Mouse (Mus musculus): Measurements from ENCODE around the gene Dcdc2a. TPM values are rescaled to one million over a fixed set of nuclear protein-coding genes. Genes with fewer than 3 reads are reported as not detected.

Gene Dcdc2a
- polyA plus RNA-seq, 1 experiment, result not detected

DNA sequence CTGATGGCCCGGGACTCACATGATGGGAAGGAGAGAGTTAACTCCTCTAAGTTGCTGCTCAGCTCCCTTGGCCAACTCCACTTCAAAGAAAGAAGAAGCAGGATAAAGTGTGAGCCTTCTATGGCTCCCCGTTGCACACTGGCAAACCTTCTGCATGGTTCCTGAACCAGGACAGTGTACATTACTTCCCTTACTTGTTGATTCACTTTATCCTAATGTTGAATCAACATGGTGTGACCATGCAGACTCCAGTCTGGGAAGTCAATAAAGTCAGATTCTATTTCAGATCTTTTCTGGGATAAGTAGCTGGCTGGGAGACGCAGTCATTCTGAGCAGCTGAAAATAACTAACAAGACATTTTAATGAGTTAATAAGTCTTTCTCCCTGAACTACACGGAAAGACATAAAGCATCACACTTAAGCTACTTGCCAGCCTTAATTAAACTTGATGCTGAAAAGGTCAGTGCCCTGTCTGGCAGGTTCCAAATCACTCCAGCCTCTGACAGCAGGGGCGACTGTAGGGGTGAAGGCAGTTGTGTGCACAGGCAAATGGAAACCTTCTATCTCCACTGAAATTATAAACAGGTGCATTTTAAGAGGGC is 164.5 kb downstream of the Dcdc2a start:
- H3K27me3 ChIP-seq (ENCODE audit: control insufficient read depth, insufficient read depth, low read length), result no peaks in the 10 kb centered on the region
- 67% methylated on average over 5 of the region's 5 CpGs for WGBS
- no peak overlapping the region for H3K4me3 ChIP-seq (ENCODE audit: low read depth, low read length)
- H3K36me3 ChIP-seq (ENCODE audit: control insufficient read depth, insufficient read depth, low read length), result no peaks in the 10 kb centered on the region
- H3K27ac ChIP-seq (ENCODE audit: insufficient read depth, low read depth, low read length), result no peak overlapping the region
- H3K4me1 ChIP-seq (ENCODE audit: control insufficient read depth, insufficient read depth, insufficient read length, low read length), result no peaks in the 10 kb centered on the region
- TF ChIP-seq CTCF (IDR thresholded peaks at IDR 0.05; ENCODE audit: extremely low read depth, insufficient read length, insufficient replicate concordance, low read depth, low read length) (no peak), POLR2A (IDR thresholded peaks at IDR 0.05; ENCODE audit: low read depth, low read length) (no peak)

DNA sequence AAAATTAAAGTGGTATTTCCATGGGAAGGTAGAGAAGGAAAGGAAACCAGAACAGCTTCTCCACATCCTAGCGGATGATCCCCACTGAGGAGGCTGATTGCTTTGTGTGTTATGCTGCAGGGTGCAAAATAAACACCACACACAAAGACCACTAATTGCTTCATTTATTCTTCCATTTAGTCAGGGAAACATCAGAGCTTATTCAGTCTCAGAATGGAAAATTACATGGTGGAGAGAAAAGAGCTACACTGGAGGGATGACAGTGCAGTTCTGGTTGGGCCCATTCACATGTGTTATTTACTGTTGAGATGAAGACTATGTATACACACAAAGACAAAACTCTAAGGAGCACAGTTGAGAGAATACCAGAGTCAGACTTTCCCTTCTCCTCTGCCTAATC is 196.1 kb downstream of the Dcdc2a start:
- no peak overlapping the region for H3K27ac ChIP-seq (ENCODE audit: insufficient read depth, low read depth, low read length)
- no peaks in the 10 kb centered on the region for H3K4me1 ChIP-seq (ENCODE audit: control insufficient read depth, insufficient read depth, insufficient read length, low read length)
- no peak for TF ChIP-seq POLR2A (IDR thresholded peaks at IDR 0.05; ENCODE audit: low read depth, low read length)
- no peak for TF ChIP-seq CTCF (IDR thresholded peaks at IDR 0.05; ENCODE audit: extremely low read depth, insufficient read length, insufficient replicate concordance, low read depth, low read length)
- H3K4me3 ChIP-seq (ENCODE audit: low read depth, low read length), result no peak overlapping the region
- H3K36me3 ChIP-seq (ENCODE audit: control insufficient read depth, insufficient read depth, low read length), result no peaks in the 10 kb centered on the region
- H3K27me3 ChIP-seq (ENCODE audit: control insufficient read depth, insufficient read depth, low read length), result no peaks in the 10 kb centered on the region
- WGBS, result 79% methylated on average over 1 of the region's 1 CpGs

DNA sequence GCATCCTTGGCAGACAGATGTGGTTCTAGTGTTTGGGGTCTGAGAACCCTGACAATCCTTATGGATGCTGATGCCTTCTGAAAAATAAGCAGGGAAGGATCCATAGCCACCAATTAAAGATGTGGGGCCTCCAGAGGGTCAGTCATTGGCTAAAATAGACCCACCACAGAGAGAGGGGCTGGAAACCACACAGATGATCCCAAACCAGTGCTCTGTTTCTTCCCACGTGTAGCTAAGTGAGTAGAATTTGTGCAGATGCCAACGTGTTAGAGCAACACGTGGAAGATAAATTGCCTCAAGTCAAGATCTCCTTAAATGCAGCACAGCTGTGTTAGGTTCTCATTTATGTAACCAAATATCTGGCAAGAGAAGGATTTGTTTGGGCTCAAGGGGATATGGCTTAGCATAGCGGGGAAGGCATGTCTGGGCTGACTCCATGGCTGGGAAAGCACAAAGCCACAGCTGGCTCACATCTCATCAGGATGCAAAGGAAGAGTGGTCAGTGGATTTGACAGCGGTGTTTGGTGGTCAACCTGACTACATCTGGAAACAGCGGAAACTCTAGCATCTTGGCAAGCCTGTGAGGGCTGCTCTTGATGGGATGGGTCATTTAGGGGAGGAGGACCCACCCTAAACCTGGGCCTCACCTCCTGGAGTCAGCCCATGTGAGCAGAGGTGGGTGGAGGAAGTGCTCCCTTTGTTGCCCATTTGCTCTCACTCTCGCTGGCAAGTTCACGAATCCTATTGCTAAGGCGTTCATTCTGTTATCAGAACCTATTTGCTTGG is 198.9 kb downstream of the Dcdc2a start:
- Histone ChIP-seq H3K27me3 (ENCODE audit: control insufficient read depth, insufficient read depth, low read length) (no peaks in the 10 kb centered on the region), H3K36me3 (ENCODE audit: control insufficient read depth, insufficient read depth, low read length) (no peaks in the 10 kb centered on the region), H3K27ac (ENCODE audit: insufficient read depth, low read depth, low read length) (no peak overlapping the region), H3K4me1 (ENCODE audit: control insufficient read depth, insufficient read depth, insufficient read length, low read length) (no peaks in the 10 kb centered on the region), H3K4me3 (ENCODE audit: low read depth, low read length) (no peak overlapping the region)
- TF ChIP-seq POLR2A (IDR thresholded peaks at IDR 0.05; ENCODE audit: low read depth, low read length), result no peak
- no peak for TF ChIP-seq CTCF (IDR thresholded peaks at IDR 0.05; ENCODE audit: extremely low read depth, insufficient read length, insufficient replicate concordance, low read depth, low read length)
- 74% methylated on average over 9 of the region's 9 CpGs for WGBS

GRCm38 (mm10) chr13:25257608-25258007 is 201.8 kb downstream of the Dcdc2a start:
- H3K27ac ChIP-seq (ENCODE audit: insufficient read depth, low read depth, low read length), result no peak overlapping the region
- no peaks in the 10 kb centered on the region for H3K27me3 ChIP-seq (ENCODE audit: control insufficient read depth, insufficient read depth, low read length)
- no peak overlapping the region for H3K4me3 ChIP-seq (ENCODE audit: low read depth, low read length)
- no peaks in the 10 kb centered on the region for H3K4me1 ChIP-seq (ENCODE audit: control insufficient read depth, insufficient read depth, insufficient read length, low read length)
- TF ChIP-seq CTCF (IDR thresholded peaks at IDR 0.05; ENCODE audit: extremely low read depth, insufficient read length, insufficient replicate concordance, low read depth, low read length) (no peak), POLR2A (IDR thresholded peaks at IDR 0.05; ENCODE audit: low read depth, low read length) (no peak)
- no peaks in the 10 kb centered on the region for H3K36me3 ChIP-seq (ENCODE audit: control insufficient read depth, insufficient read depth, low read length)
- 75% methylated on average over 6 of the region's 6 CpGs for WGBS

Other genes with a start within 250 kb of the Dcdc2a start
- 22.8 and 31.3 TPM in 2 replicates for gene Acot13, start 224.5 kb upstream of the Dcdc2a start, polyA plus RNA-seq (2012; rRNA removed)
- gene Tdp2, start 224.3 kb upstream of the Dcdc2a start, polyA plus RNA-seq (2012; rRNA removed), result 18.1 and 27.5 TPM in 2 replicates
- gene D130043K22Rik, start 210.9 kb upstream of the Dcdc2a start, polyA plus RNA-seq (2012; rRNA removed), result 1.4 and 1.6 TPM in 2 replicates
- gene Aldh5a1, start 118.3 kb upstream of the Dcdc2a start, polyA plus RNA-seq (2012; rRNA removed), result 2.9 and 5.3 TPM in 2 replicates
- gene Gpld1, start 112.9 kb upstream of the Dcdc2a start, polyA plus RNA-seq (2012; rRNA removed), result 1.2 and 1.7 TPM in 2 replicates
- gene Mrs2, start 35.6 kb upstream of the Dcdc2a start, polyA plus RNA-seq (2012; rRNA removed), result 9.3 and 11.3 TPM in 2 replicates
- gene Nrsn1, start 214.5 kb downstream of the Dcdc2a start, polyA plus RNA-seq (2012; rRNA removed), result 0.27 and 0.49 TPM in 2 replicates

Data from small intestine, adult 2 months (tissue).